Mouse (Mus musculus): ENCODE measurements at regions not wholly inside any gene's neighbourhood (a gene's known extent, or its start where the extent isn't known, plus 50 kb on each side); places are given as distances from the start of the nearest gene placed in this dataset.

GRCm38 (mm10) chr12:92015373-92015772 lies 166.4 kb upstream of the Sel1l start:
- H3K4me2 ChIP-seq: no peak overlapping the region
- H3K9me3 ChIP-seq: no peaks in the 10 kb centered on the region
- H3K36me3 ChIP-seq: no peaks in the 10 kb centered on the region
- no peak for ATAC-seq (ENCODE audit: insufficient number of reproducible peaks, insufficient read depth, low FRiP score, low TSS enrichment, low read depth)
- H3K4me1 ChIP-seq (replicated peaks): no peaks in the 10 kb centered on the region
- H3K4me3 ChIP-seq (replicated peaks): no peak overlapping the region
- H3K9ac ChIP-seq (replicated peaks): no peak overlapping the region
- H3K27ac ChIP-seq: no peak overlapping the region
- WGBS: 88% methylated on average over 2 of the region's 2 CpGs
- H3K27me3 ChIP-seq: no peaks in the 10 kb centered on the region

DNA sequence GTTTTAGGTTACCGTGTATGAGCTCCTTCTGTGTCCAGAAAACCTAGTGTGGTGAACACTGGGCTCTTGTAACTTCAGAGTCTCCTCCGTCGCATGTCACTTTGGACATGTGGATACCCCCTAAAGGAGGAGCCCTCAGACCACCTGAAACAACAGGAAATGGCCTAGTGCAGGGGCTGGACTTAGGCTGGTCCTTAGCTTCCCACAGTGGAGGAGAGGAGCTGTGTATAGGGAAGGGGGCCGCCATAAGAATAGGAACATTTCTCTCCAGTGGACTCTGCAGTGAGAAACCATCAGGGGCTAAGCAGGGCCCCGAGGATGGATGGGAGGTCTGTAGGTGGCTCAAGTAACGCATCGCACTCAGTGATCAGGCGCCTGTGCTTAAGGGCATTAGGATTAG lies 165.0 kb upstream of the Sel1l start:
- 0 out of 2 replicates have a peak, but pooled peaks have one; percentile 76 for ATAC-seq (ENCODE audit: insufficient number of reproducible peaks, insufficient read depth, low FRiP score, low TSS enrichment, low read depth)
- 72% methylated on average over 8 of the region's 8 CpGs for WGBS
- no peak overlapping the region for H3K9ac ChIP-seq (replicated peaks)

DNA sequence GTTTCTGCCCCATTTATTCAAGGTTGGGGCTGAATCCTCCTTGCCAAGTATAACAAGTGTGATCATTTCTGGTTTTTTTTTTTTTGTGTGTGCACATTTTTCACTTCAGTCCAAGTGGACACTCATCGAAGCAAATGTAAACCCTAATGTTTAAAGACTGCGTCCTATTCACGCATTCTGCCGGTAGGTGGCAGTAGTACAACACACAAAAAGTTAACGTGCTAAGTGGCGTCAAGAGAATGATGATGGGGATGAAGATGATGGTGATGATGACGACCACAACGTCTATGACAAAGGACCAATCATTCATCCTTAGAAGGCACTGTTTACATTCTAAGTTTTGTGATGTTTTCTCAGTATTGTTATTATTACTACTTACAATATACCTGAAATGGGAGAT lies 164.3 kb upstream of the Sel1l start:
- no peak overlapping the region for H3K27ac ChIP-seq
- no peak for ATAC-seq (ENCODE audit: insufficient number of reproducible peaks, insufficient read depth, low FRiP score, low TSS enrichment, low read depth)
- H3K4me3 ChIP-seq (replicated peaks): no peak overlapping the region
- H3K36me3 ChIP-seq: no peaks in the 10 kb centered on the region
- no peak overlapping the region for H3K4me2 ChIP-seq
- H3K4me1 ChIP-seq (replicated peaks): no peaks in the 10 kb centered on the region
- H3K9me3 ChIP-seq: no peaks in the 10 kb centered on the region
- WGBS: 12% methylated on average over 8 of the region's 8 CpGs
- no peaks in the 10 kb centered on the region for H3K27me3 ChIP-seq
- H3K9ac ChIP-seq (replicated peaks): no peak overlapping the region

More for the DNA sequence above, 165.0 kb upstream of the Sel1l start:
- Histone ChIP-seq H3K36me3 (no peaks in the 10 kb centered on the region), H3K9me3 (no peaks in the 10 kb centered on the region), H3K4me3 (replicated peaks) (no peak overlapping the region), H3K4me2 (no peak overlapping the region), H3K27me3 (no peaks in the 10 kb centered on the region), H3K27ac (no peak overlapping the region), H3K4me1 (replicated peaks) (no peaks in the 10 kb centered on the region)

DNA sequence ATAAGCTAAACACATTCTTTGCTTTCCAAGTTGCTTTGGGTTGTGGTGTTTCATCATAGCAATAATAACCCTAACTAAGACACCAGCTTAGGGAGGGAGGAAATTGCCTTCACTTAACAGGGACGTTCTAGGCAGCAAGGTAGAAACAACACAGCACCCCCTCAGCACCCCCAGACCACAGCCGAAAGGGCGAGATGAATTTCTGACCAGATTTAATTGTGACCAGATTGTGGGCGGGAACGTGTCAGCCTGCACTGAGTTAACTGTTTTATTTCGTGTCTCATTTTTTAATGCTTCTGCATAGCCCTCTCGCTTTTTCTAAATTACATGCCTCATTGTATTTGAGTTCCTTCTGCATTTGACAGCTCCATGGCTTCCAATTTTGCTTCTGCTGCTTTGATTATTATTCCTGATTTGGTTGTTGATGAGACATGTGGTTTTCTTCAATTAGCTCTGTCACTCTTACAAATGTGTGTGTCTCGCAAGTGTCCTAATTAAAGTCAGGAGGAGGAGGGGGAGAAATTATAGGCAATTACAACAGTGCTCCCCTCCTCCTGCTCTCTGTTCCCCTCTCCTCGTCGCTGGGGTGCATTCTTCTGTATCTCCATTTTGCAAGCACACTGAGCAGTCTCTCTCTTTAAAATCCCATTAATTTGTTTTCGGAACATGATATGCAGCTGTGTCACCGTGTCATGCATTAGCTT lies 155.6 kb upstream of the Sel1l start:
- Histone ChIP-seq H3K4me3 (replicated peaks) (no peak overlapping the region), H3K4me2 (peak overlapping the region; percentile 9; the same call in 1 of the 2 replicates), H3K27ac (no peak overlapping the region), H3K9me3 (no peaks in the 10 kb centered on the region), H3K9ac (replicated peaks) (no peak overlapping the region), H3K36me3 (no peaks in the 10 kb centered on the region), H3K27me3 (no peaks in the 10 kb centered on the region), H3K4me1 (replicated peaks) (peaks cover 10% of the 10 kb centered on the region)
- 19% methylated on average over 12 of the region's 12 CpGs for WGBS
- ATAC-seq (ENCODE audit: insufficient number of reproducible peaks, insufficient read depth, low FRiP score, low TSS enrichment, low read depth): no peak

GRCm38 (mm10) chr12:91999031-91999430 lies 150.1 kb upstream of the Sel1l start:
- no peaks in the 10 kb centered on the region for H3K36me3 ChIP-seq
- no peaks in the 10 kb centered on the region for H3K9me3 ChIP-seq
- H3K27ac ChIP-seq: no peak overlapping the region
- H3K4me3 ChIP-seq (replicated peaks): no peak overlapping the region
- WGBS: 88% methylated on average over 2 of the region's 2 CpGs
- no peaks in the 10 kb centered on the region for H3K27me3 ChIP-seq
- no peak overlapping the region for H3K9ac ChIP-seq (replicated peaks)
- no peaks in the 10 kb centered on the region for H3K4me1 ChIP-seq (replicated peaks)
- no peak for ATAC-seq (ENCODE audit: insufficient number of reproducible peaks, insufficient read depth, low FRiP score, low TSS enrichment, low read depth)
- no peak overlapping the region for H3K4me2 ChIP-seq

DNA sequence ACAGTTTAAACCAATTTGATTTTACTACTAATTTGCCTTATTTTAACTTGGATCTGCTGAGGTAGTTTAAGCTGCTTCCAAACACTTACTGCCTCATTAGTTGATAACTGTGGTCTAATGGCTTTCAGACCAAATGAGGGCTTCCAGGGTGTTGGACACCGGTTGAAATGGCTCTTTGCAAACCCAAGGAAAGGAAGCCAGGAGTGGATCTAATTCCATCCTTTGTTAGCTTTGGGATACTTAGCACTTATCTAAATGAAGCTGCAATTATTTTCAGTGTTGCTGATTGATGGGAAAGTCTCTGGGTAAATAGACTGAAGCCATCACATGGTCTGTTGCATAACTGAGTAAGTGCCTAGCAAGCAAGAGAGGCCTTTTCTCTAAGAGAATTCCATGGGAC lies 148.4 kb upstream of the Sel1l start:
- no peaks in the 10 kb centered on the region for H3K9me3 ChIP-seq
- H3K4me2 ChIP-seq: no peak overlapping the region
- H3K9ac ChIP-seq (replicated peaks): no peak overlapping the region
- H3K27me3 ChIP-seq: no peaks in the 10 kb centered on the region
- no peak overlapping the region for H3K27ac ChIP-seq
- WGBS: 40% methylated on average over 1 of the region's 1 CpGs
- no peak overlapping the region for H3K4me3 ChIP-seq (replicated peaks)
- H3K36me3 ChIP-seq: no peaks in the 10 kb centered on the region
- no peak for ATAC-seq (ENCODE audit: insufficient number of reproducible peaks, insufficient read depth, low FRiP score, low TSS enrichment, low read depth)
- no peaks in the 10 kb centered on the region for H3K4me1 ChIP-seq (replicated peaks)

- Histone ChIP-seq H3K4me1 (replicated peaks) (no peaks in the 10 kb centered on the region), H3K36me3 (no peaks in the 10 kb centered on the region), H3K4me3 (replicated peaks) (no peak overlapping the region), H3K27ac (no peak overlapping the region), H3K27me3 (no peaks in the 10 kb centered on the region), H3K9ac (replicated peaks) (no peak overlapping the region), H3K9me3 (no peaks in the 10 kb centered on the region), H3K4me2 (no peak overlapping the region)
- ATAC-seq (ENCODE audit: insufficient number of reproducible peaks, insufficient read depth, low FRiP score, low TSS enrichment, low read depth): no peak
- WGBS: 52% methylated on average over 2 of the region's 2 CpGs
Observed at GRCm38 (mm10) chr12:91995545-91995944, 146.6 kb upstream of the Sel1l start.

DNA sequence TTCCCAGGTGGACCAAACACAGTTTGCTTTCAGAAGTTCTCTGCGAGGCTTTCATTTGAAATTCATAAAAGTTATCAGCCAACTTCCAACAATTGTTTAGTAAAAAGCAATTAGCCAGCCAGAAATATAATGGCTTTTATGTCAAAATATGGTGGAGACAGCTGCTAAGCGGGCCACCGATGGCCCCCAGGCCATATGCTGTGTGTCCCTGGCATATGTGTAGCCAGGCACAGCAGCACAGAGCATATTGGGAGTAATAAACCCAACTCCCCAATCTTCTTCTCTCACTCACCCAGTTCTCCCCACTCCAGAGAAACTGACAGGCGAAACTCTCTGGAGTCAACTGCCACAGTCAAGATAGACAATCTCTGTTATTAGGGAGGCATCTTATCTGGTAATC lies 137.5 kb upstream of the Sel1l start:
- Histone ChIP-seq H3K27ac (no peak overlapping the region), H3K9me3 (no peaks in the 10 kb centered on the region), H3K36me3 (no peaks in the 10 kb centered on the region), H3K4me2 (no peak overlapping the region), H3K4me3 (replicated peaks) (no peak overlapping the region), H3K27me3 (no peaks in the 10 kb centered on the region), H3K4me1 (replicated peaks) (0 out of 2 replicates have a peak, but pooled peaks cover 4% of the 10 kb centered on the region), H3K9ac (replicated peaks) (no peak overlapping the region)
- 92% methylated on average over 4 of the region's 4 CpGs for WGBS
- no peak for ATAC-seq (ENCODE audit: insufficient number of reproducible peaks, insufficient read depth, low FRiP score, low TSS enrichment, low read depth)

GRCm38 (mm10) chr12:91980321-91980720 lies 131.4 kb upstream of the Sel1l start:
- Histone ChIP-seq H3K4me1 (replicated peaks) (no peaks in the 10 kb centered on the region), H3K4me2 (no peak overlapping the region), H3K27me3 (no peaks in the 10 kb centered on the region), H3K9me3 (no peaks in the 10 kb centered on the region), H3K36me3 (no peaks in the 10 kb centered on the region), H3K9ac (replicated peaks) (no peak overlapping the region), H3K4me3 (replicated peaks) (no peak overlapping the region), H3K27ac (no peak overlapping the region)
- ATAC-seq (ENCODE audit: insufficient number of reproducible peaks, insufficient read depth, low FRiP score, low TSS enrichment, low read depth): no peak
- 66% methylated on average over 7 of the region's 7 CpGs for WGBS

GRCm38 (mm10) chr12:91971045-91971444 lies 122.1 kb upstream of the Sel1l start:
- Histone ChIP-seq H3K9ac (replicated peaks) (no peak overlapping the region), H3K27ac (no peak overlapping the region), H3K36me3 (no peaks in the 10 kb centered on the region), H3K9me3 (no peaks in the 10 kb centered on the region), H3K27me3 (no peaks in the 10 kb centered on the region), H3K4me1 (replicated peaks) (no peaks in the 10 kb centered on the region), H3K4me3 (replicated peaks) (no peak overlapping the region), H3K4me2 (no peak overlapping the region)
- ATAC-seq (ENCODE audit: insufficient number of reproducible peaks, insufficient read depth, low FRiP score, low TSS enrichment, low read depth): no peak
- WGBS: 59% methylated on average over 1 of the region's 1 CpGs

DNA sequence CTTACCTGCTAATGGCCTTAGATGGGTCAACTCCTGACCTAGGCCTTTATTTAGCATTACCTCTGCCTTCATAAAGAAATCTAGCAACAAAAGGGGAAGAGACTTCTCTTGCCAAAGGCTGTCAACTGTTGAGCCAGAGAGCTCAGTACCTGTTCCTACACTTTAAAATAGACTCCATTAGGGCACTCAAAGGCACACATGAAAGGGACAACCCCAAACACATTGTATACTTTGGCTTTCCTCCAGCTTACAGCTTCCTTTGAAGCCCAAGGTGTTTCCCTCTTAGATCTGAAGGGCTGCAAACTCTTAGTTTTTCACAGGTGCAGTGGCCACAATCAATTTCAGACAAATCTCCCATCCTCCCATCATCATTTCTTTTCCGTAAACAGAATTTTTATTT lies 117.0 kb upstream of the Sel1l start:
- Histone ChIP-seq H3K9me3 (no peaks in the 10 kb centered on the region), H3K9ac (replicated peaks) (no peak overlapping the region), H3K4me1 (replicated peaks) (0 out of 2 replicates have a peak, but pooled peaks cover 3% of the 10 kb centered on the region), H3K4me2 (no peak overlapping the region), H3K36me3 (no peaks in the 10 kb centered on the region), H3K27me3 (no peaks in the 10 kb centered on the region), H3K27ac (no peak overlapping the region), H3K4me3 (replicated peaks) (no peak overlapping the region)
- 94% methylated on average over 1 of the region's 1 CpGs for WGBS
- ATAC-seq (ENCODE audit: insufficient number of reproducible peaks, insufficient read depth, low FRiP score, low TSS enrichment, low read depth): no peak

- Histone ChIP-seq H3K36me3 (no peaks in the 10 kb centered on the region), H3K4me3 (replicated peaks) (no peak overlapping the region), H3K9me3 (no peaks in the 10 kb centered on the region), H3K27me3 (no peaks in the 10 kb centered on the region), H3K4me2 (no peak overlapping the region), H3K4me1 (replicated peaks) (0 out of 2 replicates have a peak, but pooled peaks cover 3% of the 10 kb centered on the region), H3K27ac (no peak overlapping the region), H3K9ac (replicated peaks) (no peak overlapping the region)
- WGBS: 45% methylated on average over 5 of the region's 5 CpGs
- no peak for ATAC-seq (ENCODE audit: insufficient number of reproducible peaks, insufficient read depth, low FRiP score, low TSS enrichment, low read depth)
Observed at GRCm38 (mm10) chr12:91963239-91963638, 114.3 kb upstream of the Sel1l start.
